Mouse (Mus musculus): Measurements from ENCODE around the gene Rnf123.

DNA sequence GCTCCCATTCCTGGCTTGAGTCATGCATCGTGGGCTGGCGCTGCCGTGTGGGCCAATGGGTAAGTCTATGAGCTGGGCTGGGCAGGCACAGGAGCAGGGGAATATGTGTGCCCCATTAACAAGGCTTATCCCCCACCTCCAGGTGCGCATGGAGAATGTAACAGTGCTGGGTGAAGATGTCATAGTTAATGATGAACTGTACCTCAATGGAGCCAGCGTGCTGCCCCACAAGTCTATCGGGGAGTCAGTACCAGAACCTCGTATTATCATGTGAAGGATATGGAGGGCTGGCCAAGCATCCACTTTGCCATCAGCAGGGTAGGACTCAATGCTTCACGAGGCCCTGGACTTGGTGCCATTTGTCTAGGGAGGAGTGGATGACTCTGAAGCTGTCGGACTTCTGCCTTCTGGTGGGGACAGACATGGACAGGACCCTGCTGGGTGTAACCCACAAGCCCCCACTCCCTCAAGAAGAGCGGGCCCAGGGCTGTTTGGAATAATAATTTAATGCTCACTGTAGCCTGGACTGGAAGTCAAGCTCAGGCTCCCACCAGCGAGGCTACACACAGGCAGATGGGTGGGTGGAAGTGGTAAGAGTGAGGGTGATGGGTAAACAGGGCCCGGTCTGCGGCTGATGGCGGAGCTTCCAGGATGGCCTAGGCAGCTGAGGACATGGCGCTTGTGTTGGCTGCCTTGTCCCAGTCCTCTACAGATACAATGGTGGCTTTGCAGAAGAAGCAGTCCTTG lies 31.8 kb downstream of the Rnf123 start:
- TF ChIP-seq CTCF (IDR thresholded peaks at IDR 0.05; ENCODE audit: low read depth) (no peak), EP300 (IDR thresholded peaks at IDR 0.05; ENCODE audit: low read depth) (no peak)

Measured in heart, postnatal 0 days (tissue).